Mouse (Mus musculus): ENCODE measurements around the gene Nol6.

DNA sequence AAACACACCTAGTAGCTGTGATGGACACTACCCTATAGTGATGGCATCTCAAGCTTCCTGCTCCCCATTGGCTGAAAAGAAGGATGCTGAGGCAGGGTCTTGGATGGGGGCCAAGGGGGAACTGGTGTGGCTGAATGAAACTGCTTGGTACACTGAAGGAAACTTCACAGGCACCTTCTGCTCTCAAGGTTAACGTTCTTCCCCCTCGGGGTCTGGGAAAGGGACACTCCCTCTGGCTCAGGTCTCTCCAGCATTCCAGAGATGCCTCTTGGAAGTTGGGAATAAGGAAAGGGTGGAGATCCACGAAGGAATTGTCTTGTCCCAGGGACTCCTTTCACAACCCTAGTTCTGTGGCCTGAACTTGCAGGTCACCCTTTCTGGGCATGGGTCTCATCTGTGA is 32.9 kb downstream of the Nol6 start:
- TF ChIP-seq CTCF (IDR thresholded peaks at IDR 0.05; ENCODE audit: borderline replicate concordance, insufficient read depth, low read depth, low read length): no peak
- TF ChIP-seq POLR2A (IDR thresholded peaks at IDR 0.05; ENCODE audit: borderline replicate concordance, insufficient read depth, low read length): no peak
